Mouse (Mus musculus) thymus, postnatal 4 days (tissue): Measurements from ENCODE around the gene Kcnq4.

Experiments
- DNase-seq: peaks from one replicate; pipeline ENCODE4 v3.0.0; 2021

Gene Kcnq4

GRCm38 (mm10) chr4:120747941-120748866, at the start of gene Kcnq4:
Kcnq4 (minus strand) TSS chr4:120748612.
- DNase-seq, result no peak

GRCm38 (mm10) chr4:120796687-120797086, 48.3 kb upstream of the Kcnq4 start:
- no peak for DNase-seq

DNA sequence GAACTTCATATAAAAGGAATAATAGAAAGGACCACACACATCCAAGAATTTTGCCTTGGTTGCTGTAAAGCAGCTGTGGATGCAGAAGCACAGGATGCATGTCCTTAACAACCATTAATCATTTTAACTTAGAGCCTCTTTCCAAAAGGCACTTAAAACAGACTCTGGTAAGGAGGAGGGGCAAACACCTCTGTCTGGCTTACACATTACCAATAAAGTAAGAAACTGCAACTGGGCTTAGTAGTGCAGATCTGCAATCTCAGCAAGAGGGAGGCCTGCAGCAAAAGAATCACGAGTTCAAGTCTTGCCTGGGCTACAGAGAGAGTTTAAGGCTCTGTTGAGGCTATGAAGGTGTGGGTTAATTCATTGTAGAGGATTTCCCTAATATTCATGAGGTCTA, 47.2 kb upstream of the Kcnq4 start:
- DNase-seq, result no peak

DNA sequence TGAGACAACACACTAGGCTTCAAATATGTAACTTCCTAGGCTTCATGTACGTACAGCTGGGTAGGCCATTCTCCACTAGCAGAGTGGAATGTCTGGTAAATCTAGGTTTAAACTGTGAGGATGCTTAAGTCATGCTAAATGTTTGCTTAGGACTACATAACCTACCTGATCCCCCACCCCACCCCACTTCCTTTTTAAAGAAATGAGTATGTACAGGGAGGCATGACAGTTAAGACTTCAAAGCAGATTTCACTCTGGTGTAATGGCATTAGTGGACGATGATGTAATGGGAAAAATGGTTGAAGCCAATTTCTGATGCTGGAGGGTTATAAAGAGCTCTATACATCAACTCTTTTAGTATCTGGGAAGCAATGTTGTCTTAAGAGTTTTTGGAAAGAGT, 44.5 kb upstream of the Kcnq4 start:
- no peak for DNase-seq

GRCm38 (mm10) chr4:120790027-120790426, 41.6 kb upstream of the Kcnq4 start:
- DNase-seq, result no peak

GRCm38 (mm10) chr4:120755801-120756200, 7.4 kb upstream of the Kcnq4 start:
- DNase-seq, result no peak

- DNase-seq, result peak; percentile 91
Observed at GRCm38 (mm10) chr4:120755299-120755698, 6.9 kb upstream of the Kcnq4 start.

- DNase-seq, result no peak
Observed at GRCm38 (mm10) chr4:120749601-120750000, 1.2 kb upstream of the Kcnq4 start.

GRCm38 (mm10) chr4:120747243-120747792, 1.1 kb downstream of the Kcnq4 start:
- DNase-seq, result no peak

DNA sequence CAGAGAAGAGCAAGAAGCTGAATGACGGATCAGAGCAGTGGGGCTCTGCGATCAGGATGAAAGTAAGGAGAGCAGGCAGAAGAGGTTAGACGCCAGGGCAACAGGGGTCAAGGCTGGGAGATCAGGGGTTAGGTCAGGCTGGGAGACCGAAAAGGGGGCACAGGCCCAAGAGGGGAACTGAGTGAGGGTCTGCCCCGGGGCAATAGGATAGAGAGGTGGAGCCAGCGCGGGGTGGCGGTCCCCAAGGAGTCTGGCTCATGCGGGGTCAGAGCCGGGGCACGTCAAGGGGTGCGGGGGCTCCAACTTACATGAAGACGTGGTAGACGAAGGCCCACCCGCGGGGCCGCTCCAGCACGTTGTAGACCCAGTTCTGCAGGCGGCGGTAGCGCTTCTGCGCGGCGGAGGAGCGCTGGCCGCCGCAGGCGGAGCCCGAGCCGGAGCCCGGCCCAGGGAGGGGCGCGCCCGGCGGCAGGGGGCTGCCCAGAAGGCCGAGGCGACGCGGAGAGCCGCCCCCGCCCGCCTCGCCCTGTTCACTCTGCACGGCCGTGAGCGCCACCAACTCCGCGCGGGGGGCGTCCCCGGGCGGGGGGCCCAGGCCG, 1.8 kb downstream of the Kcnq4 start:
- peak; percentile 27 for DNase-seq

DNA sequence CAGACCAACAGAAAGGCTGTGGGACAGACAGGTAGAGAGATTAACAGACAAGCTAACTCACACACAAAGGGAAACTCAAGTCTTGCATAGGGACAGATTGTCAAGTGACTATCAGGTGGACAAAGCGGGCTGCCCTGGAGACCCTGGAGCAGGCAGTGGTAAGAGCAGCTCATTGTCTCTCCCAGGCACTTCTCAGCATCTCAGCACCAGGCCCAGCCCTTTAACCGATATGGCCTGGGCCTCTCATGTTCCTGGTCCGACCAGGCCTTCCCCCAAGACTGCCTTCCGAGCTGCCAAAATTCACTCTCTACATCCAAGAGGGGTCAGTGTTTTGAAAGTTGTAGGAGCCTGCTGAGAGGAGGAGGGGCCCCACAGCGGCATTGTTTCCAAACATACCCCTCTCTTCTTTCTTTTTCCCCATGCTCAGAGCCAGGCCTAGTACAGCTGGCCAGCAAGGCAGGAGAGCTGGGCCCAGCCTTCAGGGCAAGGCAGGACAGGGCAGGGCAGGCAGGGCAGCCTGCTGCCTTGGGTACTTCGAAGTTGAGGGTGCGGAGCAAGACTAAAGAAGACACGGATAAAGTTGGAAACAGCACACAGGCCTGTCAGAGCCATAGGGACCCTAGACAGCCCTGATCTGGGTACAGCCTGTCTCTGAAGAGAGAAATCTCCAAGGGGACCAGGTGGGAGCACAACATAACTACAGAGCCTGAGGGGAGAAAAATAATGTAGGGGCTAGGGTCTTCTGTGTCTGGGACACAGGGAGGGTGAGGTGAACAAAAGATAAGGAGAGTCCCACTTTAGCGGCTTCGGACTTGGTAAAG, 2.5 kb downstream of the Kcnq4 start:
- no peak for DNase-seq

GRCm38 (mm10) chr4:120743636-120744035, 4.8 kb downstream of the Kcnq4 start:
- DNase-seq, result no peak

DNA sequence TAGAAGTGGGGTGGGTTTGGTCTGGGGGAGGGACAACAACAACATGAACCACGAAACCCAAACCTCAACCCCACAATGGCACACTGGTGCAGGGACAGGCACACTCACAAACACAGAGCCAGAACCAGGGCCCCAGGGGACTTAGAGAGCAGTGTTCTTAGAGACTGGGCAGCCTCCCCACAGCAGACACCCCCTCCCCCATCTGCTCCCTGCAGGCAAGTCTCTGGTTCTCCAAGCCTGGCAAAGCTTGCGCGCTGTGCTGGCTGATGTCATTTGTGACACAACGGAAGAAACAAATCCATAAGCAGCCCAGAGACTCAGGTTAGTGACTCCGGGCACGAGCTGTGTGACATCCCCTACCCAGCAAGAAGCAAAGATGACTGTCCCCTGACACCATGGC, 7.1 kb downstream of the Kcnq4 start:
- no peak for DNase-seq

GRCm38 (mm10) chr4:120734012-120734622, 14.3 kb downstream of the Kcnq4 start:
- no peak for DNase-seq

- DNase-seq, result no peak
Observed at GRCm38 (mm10) chr4:120732737-120733136, 15.7 kb downstream of the Kcnq4 start.

DNA sequence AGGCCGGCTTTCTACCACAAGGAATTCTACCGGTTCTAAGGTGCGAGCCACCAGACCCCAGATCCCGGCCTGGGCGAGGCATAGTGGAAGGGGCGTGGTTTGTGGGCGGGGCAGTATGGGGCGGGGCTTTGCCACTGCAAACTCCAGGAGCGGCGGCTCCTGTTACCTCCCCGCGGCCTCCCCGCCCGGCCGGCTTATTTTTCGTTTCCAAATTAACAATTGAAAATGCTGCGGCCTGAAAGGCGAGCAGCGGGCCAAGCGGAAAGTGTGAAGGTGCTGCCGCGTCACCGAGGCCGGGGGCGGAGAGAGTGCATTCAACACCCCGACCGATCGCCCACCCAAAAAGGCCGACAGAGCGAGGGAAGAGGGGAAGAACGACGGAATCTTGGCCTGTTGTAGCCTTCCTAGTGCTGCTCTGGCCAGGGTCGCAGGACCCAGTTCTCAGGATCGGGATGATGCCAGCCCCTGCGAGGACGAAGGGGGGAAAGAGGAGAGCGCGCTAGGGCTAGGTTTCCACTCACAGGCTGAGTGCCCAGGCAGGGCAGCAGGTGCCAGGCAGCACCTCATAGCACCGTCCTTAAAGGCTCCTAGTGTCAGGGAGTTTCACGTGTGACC, 17.3 kb downstream of the Kcnq4 start:
- DNase-seq, result peak; percentile 78

DNA sequence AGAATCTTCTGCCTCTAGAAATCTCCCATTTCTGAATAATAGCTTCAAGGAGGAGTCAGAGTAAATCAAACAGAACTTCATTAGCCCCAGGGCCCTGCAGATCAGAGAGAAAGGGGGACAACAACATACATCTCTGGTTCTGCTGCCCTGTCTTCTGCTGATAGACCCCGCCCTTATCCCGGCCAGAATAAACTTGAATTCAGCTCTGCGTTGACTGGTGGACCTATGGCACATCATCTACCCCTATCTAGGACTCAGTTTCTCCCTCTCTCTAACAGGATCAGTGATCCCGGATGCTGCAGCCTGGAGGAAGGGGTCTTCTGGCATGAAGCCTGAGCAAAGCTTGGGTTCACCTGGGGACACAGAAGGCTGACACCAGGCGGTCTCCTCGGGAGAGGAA, 17.8 kb downstream of the Kcnq4 start:
- DNase-seq, result no peak

GRCm38 (mm10) chr4:120730146-120730545, 18.3 kb downstream of the Kcnq4 start:
- DNase-seq, result no peak

- DNase-seq, result no peak
Observed at GRCm38 (mm10) chr4:120729441-120729840, 19.0 kb downstream of the Kcnq4 start.

GRCm38 (mm10) chr4:120727842-120728241, 20.6 kb downstream of the Kcnq4 start:
- no peak for DNase-seq

DNA sequence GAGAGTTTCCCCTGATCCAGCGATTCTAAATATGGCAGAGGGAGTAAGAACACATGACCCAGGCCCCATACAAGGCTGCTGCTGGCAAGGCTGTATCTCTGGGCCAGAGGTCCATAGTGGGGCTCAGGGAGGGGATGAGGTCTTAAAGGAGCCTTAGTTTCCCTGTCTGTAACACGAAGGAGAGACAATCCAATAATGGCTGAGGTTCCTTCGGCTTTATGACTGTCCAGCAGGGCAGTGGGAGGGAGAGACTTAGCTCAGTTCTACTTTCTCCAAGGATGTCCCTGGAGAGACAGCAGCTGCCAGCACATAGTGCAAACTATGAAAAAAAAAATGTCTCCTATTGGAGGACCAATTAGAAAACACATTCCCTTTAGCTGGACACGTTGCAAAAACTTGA, 22.2 kb downstream of the Kcnq4 start:
- DNase-seq, result no peak

DNA sequence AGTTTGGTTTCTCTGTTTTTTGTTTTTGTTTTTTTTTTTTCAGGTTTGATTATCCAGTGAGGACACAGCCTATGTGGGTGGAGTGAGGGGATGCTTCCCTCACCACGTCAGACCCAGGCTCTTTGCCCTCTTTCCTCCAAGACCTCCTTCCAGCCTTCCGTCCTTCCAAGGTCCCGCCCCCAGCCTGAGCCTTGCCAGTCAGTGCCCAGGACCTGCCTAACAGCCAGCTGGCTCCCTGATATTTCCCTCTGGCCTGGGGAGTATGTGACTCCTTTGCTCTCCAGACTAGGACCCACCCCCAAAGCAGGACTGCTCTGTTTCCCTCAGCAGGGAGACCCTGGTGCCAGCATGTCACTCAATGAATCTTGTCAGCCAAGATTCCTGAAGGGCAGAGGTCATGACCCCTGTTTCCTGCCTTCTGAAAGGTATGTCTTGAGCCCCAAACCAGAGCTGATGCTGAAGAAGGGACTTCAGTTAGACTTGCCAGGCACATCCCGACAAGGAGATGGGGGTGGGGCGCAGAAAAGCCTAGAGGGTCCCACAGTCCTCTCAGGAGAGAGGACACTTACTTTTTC, 22.8 kb downstream of the Kcnq4 start:
- DNase-seq, result no peak
